Mouse (Mus musculus): ENCODE results near the gene Gm3488. TPM values are rescaled to one million over a fixed set of nuclear protein-coding genes. Genes with fewer than 3 reads are reported as not detected.
"Not testable (repeated sequence)": the region's sequence is repeated elsewhere in the genome, so short reads cannot be mapped to it uniquely, and the experiment has no call there.

Gene Gm3488
- total RNA-seq (2015; ENCODE audit: low replicate concordance) (not detected in 2 replicates), total RNA-seq (2017; ENCODE audit: low replicate concordance) (not detected in 2 replicates)

- not testable (repeated sequence) for ATAC-seq (replicated peaks; ENCODE audit: low FRiP score, poor library complexity, severe bottlenecking)
Measured at GRCm38 (mm10) chr14:5501374-5501773, at the start of gene Gm3488. Gm3488 (plus strand) TSS chr14:5501674.

GRCm38 (mm10) chr14:5455367-5455766 is 46.1 kb upstream of the Gm3488 start, which contains the start of gene Gm3194:
Gm3194 (minus strand) TSS chr14:5455467.
- ATAC-seq (replicated peaks; ENCODE audit: low FRiP score, poor library complexity, severe bottlenecking): not testable (repeated sequence)

GRCm38 (mm10) chr14:5460469-5460868 is 41.0 kb upstream of the Gm3488 start:
- not testable (repeated sequence) for ATAC-seq (replicated peaks; ENCODE audit: low FRiP score, poor library complexity, severe bottlenecking)

- not testable (repeated sequence) for ATAC-seq (replicated peaks; ENCODE audit: low FRiP score, poor library complexity, severe bottlenecking)
Measured at GRCm38 (mm10) chr14:5477730-5478129, 23.7 kb upstream of the Gm3488 start, which contains the start of gene Gm8246. Gm8246 (minus strand) TSS chr14:5477830.

GRCm38 (mm10) chr14:5483907-5484306 is 17.6 kb upstream of the Gm3488 start, which contains the start of gene Gm3187:
Gm3187 (plus strand) TSS chr14:5484207.
- not testable (repeated sequence) for ATAC-seq (replicated peaks; ENCODE audit: low FRiP score, poor library complexity, severe bottlenecking)

GRCm38 (mm10) chr14:5538196-5538595 is 36.7 kb downstream of the Gm3488 start, which contains the start of gene Gm3532:
Gm3532 (plus strand) TSS chr14:5538496.
- ATAC-seq (replicated peaks; ENCODE audit: low FRiP score, poor library complexity, severe bottlenecking): not testable (repeated sequence)

Other genes starting within 250 kb of the Gm3488 start
- not detected in 2 replicates for gene Gm3526, start 241.1 kb upstream of the Gm3488 start, total RNA-seq (2015; ENCODE audit: low replicate concordance)
- gene Gm3526, start 241.1 kb upstream of the Gm3488 start, total RNA-seq (2017; ENCODE audit: low replicate concordance): not detected in 2 replicates
- not detected in 2 replicates for gene Gm3542, start 166.7 kb upstream of the Gm3488 start, total RNA-seq (2015; ENCODE audit: low replicate concordance)
- not detected in 2 replicates for gene Gm3542, start 166.7 kb upstream of the Gm3488 start, total RNA-seq (2017; ENCODE audit: low replicate concordance)
- gene Gm3500, start 112.6 kb upstream of the Gm3488 start, total RNA-seq (2015; ENCODE audit: low replicate concordance): not detected in 2 replicates
- gene Gm3500, start 112.6 kb upstream of the Gm3488 start, total RNA-seq (2017; ENCODE audit: low replicate concordance): not detected in 2 replicates
- not detected in 2 replicates for gene Gm3194, start 46.2 kb upstream of the Gm3488 start, total RNA-seq (2015; ENCODE audit: low replicate concordance)
- gene Gm3194, start 46.2 kb upstream of the Gm3488 start, total RNA-seq (2017; ENCODE audit: low replicate concordance): not detected in 2 replicates
- gene Gm8246, start 23.8 kb upstream of the Gm3488 start, total RNA-seq (2015; ENCODE audit: low replicate concordance): not detected in 2 replicates
- not detected in 2 replicates for gene Gm8246, start 23.8 kb upstream of the Gm3488 start, total RNA-seq (2017; ENCODE audit: low replicate concordance)
- gene Gm3187, start 17.5 kb upstream of the Gm3488 start, total RNA-seq (2015; ENCODE audit: low replicate concordance): not detected in 2 replicates
- not detected in 2 replicates for gene Gm3187, start 17.5 kb upstream of the Gm3488 start, total RNA-seq (2017; ENCODE audit: low replicate concordance)
- gene Gm3532, start 36.8 kb downstream of the Gm3488 start, total RNA-seq (2015; ENCODE audit: low replicate concordance): not detected in 2 replicates
- gene Gm3532, start 36.8 kb downstream of the Gm3488 start, total RNA-seq (2017; ENCODE audit: low replicate concordance): not detected in 2 replicates
- not detected in 2 replicates for gene Gm8265, start 131.4 kb downstream of the Gm3488 start, total RNA-seq (2015; ENCODE audit: low replicate concordance)
- gene Gm8265, start 131.4 kb downstream of the Gm3488 start, total RNA-seq (2017; ENCODE audit: low replicate concordance): not detected in 2 replicates
- not detected in 2 replicates for gene Gm9603, start 185.8 kb downstream of the Gm3488 start, total RNA-seq (2015; ENCODE audit: low replicate concordance)
- not detected in 2 replicates for gene Gm9603, start 185.8 kb downstream of the Gm3488 start, total RNA-seq (2017; ENCODE audit: low replicate concordance)
- not detected in 2 replicates for gene Gm3373, start 239.9 kb downstream of the Gm3488 start, total RNA-seq (2015; ENCODE audit: low replicate concordance)
- not detected in 2 replicates for gene Gm3373, start 239.9 kb downstream of the Gm3488 start, total RNA-seq (2017; ENCODE audit: low replicate concordance)